Mouse (Mus musculus) layer of hippocampus, adult 9-11 months (tissue): ENCODE results near the gene Epx.
"Not testable (repeated sequence)": the region's sequence is repeated elsewhere in the genome, so short reads cannot be mapped to it uniquely, and the experiment has no call there.

ENCODE experiments used
- DNase-seq: peaks from one replicate; pipeline ENCODE4 v3.0.0; 2022

Epx gene

GRCm38 (mm10) chr11:87875436-87875835, at the start of gene Epx:
Gene Epx (minus strand): TSS chr11:87875536.
- no peak for DNase-seq

GRCm38 (mm10) chr11:87920966-87921365, 45.6 kb upstream of the Epx start, which contains the start of gene Olfr464:
Gene Olfr464 (minus strand): TSS chr11:87920967.
- no peak for DNase-seq

- DNase-seq, result no peak
These were observed 45.0 kb upstream of the Epx start for GRCm38 (mm10) chr11:87920301-87920700.

GRCm38 (mm10) chr11:87916005-87916404, 40.7 kb upstream of the Epx start:
- DNase-seq, result no peak

GRCm38 (mm10) chr11:87904331-87904730, 29.0 kb upstream of the Epx start:
- no peak for DNase-seq

GRCm38 (mm10) chr11:87897287-87897686, 22.0 kb upstream of the Epx start, which contains the start of gene Olfr463:
Gene Olfr463 (minus strand): TSS chr11:87897387.
- no peak for DNase-seq

- DNase-seq, result no peak
These were observed 16.8 kb upstream of the Epx start, which contains the start of gene Olfr462 for GRCm38 (mm10) chr11:87892168-87892567. Gene Olfr462 (minus strand): TSS chr11:87892268.

GRCm38 (mm10) chr11:87884856-87885255, 9.5 kb upstream of the Epx start:
- DNase-seq, result no peak

GRCm38 (mm10) chr11:87883493-87883892, 8.2 kb upstream of the Epx start:
- DNase-seq, result no peak

- DNase-seq, result no peak
These were observed 6.4 kb upstream of the Epx start for GRCm38 (mm10) chr11:87881714-87882113.

GRCm38 (mm10) chr11:87879826-87880225, 4.5 kb upstream of the Epx start:
- no peak for DNase-seq

GRCm38 (mm10) chr11:87871766-87872165, 3.6 kb downstream of the Epx start:
- no peak for DNase-seq

GRCm38 (mm10) chr11:87870096-87870495, 5.2 kb downstream of the Epx start:
- DNase-seq, result no peak

- not testable (repeated sequence) for DNase-seq
These were observed 8.4 kb downstream of the Epx start for GRCm38 (mm10) chr11:87866891-87867290.

- DNase-seq, result no peak
These were observed 12.5 kb downstream of the Epx start for GRCm38 (mm10) chr11:87862805-87863204.

- no peak for DNase-seq
These were observed 14.9 kb downstream of the Epx start for GRCm38 (mm10) chr11:87860426-87860825.

- no peak for DNase-seq
These were observed 16.1 kb downstream of the Epx start for GRCm38 (mm10) chr11:87859273-87859672.

- DNase-seq, result no peak
These were observed 20.8 kb downstream of the Epx start for GRCm38 (mm10) chr11:87854550-87854949.

GRCm38 (mm10) chr11:87853597-87853954, 21.8 kb downstream of the Epx start:
- peak; percentile 25 for DNase-seq

GRCm38 (mm10) chr11:87852690-87853596, 22.4 kb downstream of the Epx start, which contains the start of gene Mks1:
Gene Mks1 (plus strand): TSS chr11:87853215.
- peak; percentile 91 for DNase-seq

- no peak for DNase-seq
These were observed 27.5 kb downstream of the Epx start for GRCm38 (mm10) chr11:87847884-87848283.

- no peak for DNase-seq
These were observed 28.3 kb downstream of the Epx start for GRCm38 (mm10) chr11:87846968-87847600.

GRCm38 (mm10) chr11:87841436-87841835, 33.9 kb downstream of the Epx start:
- DNase-seq, result no peak

- peak; percentile 6 for DNase-seq
These were observed 34.7 kb downstream of the Epx start for GRCm38 (mm10) chr11:87840676-87841075.
